Mouse (Mus musculus): ENCODE measurements at regions not wholly inside any gene's neighbourhood (a gene's known extent, or its start where the extent isn't known, plus 50 kb on each side); places are given as distances from the start of the nearest gene placed in this dataset.
"Not testable (repeated sequence)": the region's sequence is repeated elsewhere in the genome, so short reads cannot be mapped to it uniquely, and the experiment has no call there.

DNA sequence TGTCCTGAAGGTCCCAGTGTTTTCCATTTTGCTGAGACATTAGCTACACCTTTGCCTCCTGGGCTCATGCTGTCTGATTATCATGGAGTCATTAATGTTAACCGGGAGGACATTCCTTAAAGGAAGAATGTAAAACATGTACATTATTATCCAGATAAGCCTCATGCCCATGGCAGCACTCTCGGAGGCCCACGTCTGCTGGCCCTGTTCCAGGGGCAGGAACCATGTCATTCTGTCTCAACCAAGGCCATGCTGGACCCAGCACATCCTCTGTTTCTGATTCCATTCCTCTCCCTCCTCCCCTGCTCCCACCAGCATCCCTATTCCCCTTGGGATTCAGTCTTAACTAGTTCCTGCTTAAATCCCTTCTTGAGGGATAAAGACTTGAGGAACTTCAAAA lies 139.1 kb downstream of the Sptssa start:
- no peak for DNase-seq (ENCODE audit: low spot score)

DNA sequence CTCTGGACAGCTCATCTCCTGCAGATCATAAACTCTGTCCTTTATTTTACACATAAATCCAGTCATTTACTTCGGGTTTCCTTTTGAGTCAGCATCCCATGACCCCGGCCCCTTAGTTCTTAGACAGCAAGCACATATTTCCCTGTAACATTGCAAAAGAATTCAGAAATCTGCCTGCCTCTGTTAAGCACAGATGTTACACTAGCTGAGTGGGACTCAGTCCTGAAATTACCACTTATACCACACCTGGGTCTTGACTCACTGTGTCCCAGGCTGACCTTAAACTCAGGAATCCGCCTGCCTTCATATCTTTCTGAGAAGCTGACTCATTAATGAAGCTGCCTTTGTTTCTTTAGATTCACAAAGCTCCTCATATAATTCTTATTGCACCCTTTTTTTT lies 139.9 kb downstream of the Sptssa start:
- DNase-seq (ENCODE audit: low spot score): no peak

DNA sequence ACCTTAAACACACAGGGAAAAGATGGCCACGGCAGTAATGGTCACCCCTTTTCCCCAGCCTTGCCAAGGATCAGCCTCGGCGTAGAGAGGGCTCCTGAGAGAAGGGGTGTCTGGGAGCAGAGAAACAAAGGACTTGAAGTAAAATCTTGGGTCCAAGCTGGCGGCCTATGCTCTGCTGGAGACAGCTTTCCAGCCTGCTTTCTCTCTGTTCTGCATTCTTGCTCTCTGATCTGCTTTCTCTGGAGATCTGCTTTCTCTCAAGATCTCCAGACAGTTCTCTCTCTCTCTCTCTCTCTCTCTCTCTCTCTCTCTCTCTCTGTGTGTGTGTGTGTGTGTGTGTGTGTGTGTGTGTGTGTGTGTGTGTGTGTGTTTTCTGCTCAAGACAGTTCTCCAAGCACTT lies 140.3 kb downstream of the Sptssa start:
- not testable (repeated sequence) for DNase-seq (ENCODE audit: low spot score)

DNA sequence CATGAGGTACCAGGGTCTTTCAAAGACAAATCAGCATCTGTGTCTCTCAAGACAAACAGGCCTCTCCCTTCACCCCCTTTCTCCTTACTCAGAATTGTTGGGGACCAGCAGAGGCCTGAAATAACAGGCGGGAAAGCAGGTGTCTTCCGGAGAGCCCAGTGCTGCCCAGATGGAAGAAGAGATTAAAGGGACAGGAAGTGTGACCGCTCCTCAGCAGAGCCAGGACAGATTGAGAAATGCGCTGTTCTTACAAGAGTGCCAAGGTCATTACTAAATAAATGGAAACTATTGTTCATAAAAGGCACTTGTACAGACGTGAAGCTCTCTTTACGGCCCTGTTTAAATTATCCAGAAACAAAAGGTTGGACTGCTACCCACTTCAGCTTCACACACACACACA lies 146.5 kb downstream of the Sptssa start:
- DNase-seq (ENCODE audit: low spot score): no peak

DNA sequence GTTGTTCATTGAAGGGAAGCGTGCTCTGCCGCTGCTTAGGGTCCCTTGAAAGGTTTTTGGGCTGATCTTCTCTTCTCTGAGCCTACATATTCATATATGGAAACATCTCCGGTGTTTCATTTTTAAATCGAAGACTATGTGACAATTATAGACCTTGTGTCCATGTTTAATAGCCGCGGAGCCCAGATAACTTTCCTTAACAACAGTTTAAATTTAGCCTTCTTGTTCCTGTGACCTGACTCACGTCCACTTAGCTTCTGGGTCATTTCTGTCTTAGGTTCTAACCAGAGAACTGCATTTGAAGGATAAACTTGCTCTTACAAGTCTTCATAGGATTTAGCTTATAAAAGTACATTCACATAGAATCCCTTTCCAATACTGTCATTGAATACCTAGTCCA lies 153.6 kb downstream of the Sptssa start:
- no peak for DNase-seq (ENCODE audit: low spot score)

DNA sequence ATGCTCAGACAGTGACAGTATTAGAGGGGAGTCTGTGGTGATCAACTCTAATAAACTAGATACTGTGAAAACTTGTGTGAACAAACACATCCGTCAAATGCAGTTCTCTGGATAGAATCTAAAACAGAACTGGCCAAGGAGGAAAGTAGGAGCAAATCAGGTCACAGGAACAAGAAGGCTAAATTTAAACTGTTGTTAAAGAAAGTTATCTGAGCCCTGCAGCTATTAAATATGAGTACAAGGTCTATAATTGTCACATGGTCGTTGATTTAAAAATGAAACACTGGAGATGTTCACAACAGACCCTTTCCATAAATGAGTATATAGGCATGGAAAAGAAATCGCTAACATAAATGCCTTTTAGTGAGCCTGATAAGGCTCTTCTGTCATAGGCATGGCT lies 156.4 kb downstream of the Sptssa start:
- DNase-seq (ENCODE audit: low spot score): no peak

DNA sequence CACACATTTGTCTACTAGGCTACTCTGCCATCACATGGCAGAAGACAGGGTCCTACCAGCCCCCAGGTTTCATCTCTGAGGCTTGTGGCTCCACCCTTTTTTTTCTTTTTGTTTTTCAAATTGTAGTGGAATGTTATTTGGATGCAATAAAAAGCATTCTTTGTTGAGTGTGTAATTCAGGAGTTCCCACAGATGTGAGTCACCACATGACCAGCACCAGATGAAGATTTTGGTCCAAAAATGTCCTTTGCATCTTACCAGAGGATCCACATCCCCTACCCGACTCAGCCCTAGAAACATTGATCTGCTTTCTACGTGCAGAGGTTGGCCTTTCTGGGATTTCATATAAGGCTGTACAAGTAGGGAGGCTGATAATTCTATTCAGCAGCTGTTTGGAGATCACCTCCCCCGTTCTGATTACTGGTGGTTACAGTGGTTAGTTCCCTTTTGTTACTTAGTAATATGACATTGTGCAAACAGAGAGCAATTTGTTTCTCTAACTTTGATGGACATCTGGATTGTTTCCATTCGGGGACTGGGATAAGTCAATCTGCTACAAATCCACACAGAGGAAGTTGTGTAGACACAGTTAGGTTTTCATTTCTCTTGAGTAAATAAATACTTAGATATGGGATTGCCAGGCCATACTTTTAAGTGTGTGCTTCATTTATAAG lies 160.5 kb downstream of the Sptssa start:
- DNase-seq (ENCODE audit: low spot score): no peak

DNA sequence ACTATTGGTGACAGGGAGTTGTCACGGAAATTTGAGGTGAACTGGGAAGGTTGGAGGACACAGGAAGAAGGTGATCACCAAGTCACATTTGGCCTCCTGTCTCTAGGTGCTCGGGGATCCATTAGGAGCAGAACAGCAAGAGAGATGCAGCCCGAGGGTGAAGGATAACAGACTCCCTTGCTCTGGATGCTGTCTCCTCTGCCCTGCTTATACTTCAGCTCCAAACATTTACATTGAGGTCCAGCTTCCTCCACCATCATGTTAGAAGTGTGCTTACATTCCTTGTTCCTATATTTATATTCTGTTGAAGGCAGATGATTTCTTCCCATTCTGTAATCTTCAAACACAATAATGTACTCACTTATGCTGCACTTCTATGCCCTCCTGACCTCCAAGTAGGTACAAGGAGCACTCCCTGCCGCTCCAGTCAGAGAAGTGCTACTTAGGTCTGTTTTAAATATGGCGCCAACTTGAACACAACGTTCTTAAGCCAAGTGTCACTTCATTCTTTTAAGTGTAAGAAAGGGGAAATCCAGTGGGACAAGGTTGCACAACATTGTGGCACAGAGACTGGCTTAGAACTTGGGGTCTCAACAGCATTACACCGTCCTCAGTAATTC lies 161.5 kb downstream of the Sptssa start:
- DNase-seq (ENCODE audit: low spot score): no peak

DNA sequence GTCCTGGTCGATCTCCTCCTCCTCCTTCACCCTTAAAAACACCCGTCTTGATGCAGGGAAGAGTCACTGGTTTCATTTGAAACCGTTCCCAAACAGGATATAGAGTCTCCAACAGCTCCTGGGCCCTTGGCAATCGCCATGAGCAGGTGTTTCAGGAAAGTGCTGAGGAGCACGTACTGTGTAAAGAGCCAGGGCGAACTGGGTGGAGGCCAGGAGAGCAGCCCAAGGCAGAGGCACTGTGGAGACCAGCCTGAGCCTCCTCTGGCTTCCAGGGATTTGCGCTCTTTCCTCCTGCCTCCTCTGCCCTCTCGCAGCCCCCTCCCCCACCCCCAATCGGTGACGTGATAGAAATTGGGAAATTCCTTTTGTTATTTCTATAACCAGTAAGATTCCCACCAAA lies 163.6 kb downstream of the Sptssa start:
- no peak for DNase-seq (ENCODE audit: low spot score)

DNA sequence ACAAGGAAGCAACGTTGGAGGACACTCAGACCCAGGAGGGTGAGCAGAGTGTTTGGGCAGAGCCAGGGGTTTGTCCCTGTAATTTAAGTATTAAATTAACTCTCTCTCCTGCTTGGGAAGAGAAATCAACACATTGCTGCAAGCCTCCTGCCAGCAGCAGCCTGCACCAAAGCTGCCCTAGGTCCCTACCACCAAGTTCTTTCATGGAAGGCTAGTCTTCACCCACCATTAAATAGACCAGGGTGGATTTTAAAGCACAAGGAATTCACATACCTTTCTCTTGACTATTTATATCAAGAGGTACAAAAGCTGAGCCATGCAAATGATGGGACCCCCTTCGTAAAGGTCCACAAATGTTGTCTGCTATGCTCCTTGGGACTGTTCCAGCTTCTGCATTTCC lies 165.9 kb downstream of the Sptssa start:
- DNase-seq (ENCODE audit: low spot score): no peak

DNA sequence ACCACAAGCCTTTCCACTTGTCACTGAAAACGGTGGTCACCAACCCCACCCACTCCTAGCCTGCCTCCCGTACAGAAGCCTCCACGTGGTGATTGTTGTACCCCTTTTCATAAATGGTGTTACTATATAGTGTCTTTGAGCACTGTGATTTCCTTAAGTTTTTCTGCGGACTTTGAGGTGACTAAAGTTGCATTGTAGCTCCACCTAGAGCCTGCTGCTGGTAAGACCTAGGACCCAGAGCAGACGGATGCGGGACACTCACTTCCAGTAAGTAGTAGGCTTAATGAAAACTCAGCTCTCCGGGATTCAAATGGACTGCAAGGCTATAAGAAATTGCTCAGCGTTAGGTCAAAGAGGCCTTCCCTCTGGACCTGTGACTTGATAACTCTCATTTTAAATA lies 166.7 kb downstream of the Sptssa start:
- DNase-seq (ENCODE audit: low spot score): no peak

DNA sequence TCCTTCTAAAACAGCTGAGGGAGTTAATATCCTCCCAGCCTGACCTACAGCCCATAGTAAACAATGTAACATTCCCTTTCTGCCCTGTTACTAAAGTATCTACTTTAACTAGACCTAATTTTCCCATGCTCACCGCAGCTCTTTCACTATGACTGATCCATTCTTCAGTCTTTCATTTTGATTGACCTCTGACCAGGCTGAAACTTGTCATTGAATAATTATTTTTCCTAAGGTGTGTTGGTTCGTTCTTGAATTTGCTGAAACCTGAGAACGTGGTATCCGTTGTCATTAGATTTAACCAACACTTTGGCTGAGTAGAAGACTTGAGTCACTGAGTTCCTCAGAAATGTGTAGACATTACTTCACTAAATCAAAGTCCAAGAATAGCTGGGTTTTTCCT lies 168.7 kb downstream of the Sptssa start:
- no peak for DNase-seq (ENCODE audit: low spot score)

DNA sequence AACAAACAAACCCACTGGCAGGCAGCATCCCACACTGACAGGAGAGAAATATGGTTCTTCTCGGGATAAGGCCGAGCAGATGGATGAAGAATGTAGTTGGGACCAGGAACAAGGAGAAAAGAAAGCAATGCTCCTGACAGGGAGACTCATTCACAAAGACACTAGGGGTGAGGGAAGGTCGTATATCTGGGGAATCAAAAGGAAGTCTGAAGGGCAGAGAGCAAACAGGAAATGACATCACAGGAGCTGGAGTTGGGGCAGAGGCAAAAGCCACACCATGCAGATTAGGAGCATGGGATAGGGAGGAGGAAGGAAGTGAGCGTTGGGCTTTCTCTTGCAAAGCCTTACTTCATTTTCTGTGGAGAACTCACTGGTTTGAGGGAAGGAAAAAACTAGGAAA lies 174.4 kb downstream of the Sptssa start:
- DNase-seq (ENCODE audit: low spot score): no peak

DNA sequence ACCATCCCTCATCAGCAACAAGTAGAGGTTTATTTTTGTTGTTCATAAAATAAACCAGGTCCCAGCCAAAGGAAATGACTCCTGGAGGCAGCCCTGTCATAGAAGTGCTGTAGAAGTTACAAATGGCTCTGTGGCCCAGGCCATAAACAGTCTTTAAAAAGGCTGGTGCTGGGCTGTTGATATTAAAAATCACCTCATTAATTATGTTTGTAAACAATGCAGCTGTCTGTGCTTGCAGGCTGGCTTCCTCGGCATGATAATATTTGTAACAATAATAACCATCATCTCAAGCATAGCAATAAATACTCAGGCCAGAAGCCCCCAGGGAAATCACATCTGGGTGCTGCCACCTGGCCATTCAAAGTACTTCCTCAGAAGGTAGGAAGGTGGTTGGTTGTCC lies 176.5 kb downstream of the Sptssa start:
- DNase-seq (ENCODE audit: low spot score): no peak

DNA sequence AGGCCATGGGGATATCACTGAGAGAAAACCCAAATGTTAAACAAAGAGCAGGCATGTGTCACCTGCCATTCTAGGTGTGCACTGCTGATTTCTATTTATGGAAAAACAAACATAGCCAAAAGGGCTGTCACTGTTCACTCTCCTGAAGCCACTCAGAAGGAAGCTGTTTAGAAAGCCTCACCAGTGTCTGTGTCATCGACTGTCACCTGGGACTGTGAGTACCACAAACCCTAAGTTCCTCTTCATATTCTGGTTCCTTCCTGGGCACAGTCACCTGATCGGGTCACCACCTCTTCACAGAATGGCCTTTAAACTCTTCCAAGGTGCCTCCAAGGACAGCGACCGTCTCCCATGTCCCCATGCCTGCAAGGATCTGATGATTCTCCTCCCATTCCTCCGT lies 183.5 kb downstream of the Sptssa start:
- no peak for DNase-seq (ENCODE audit: low spot score)

DNA sequence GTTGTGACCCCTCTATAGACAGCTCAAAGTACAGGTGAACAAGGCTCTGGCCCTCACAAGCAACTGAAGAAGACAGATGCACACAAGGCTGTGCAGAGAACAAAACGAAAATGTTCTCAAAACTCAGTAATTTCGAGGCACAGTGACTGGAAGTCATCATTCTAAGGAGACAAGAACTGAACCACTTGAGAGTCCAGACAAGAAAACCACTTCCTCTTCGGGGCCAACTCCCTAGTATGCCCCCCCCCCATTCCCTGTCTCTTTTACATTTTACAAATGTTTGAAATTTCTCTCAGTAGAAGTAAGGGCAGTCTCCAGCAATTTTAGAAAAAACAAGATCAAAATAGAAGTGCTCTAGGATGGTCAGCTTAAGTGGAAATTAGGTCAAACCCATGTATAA lies 184.0 kb downstream of the Sptssa start:
- DNase-seq (ENCODE audit: low spot score): no peak

DNA sequence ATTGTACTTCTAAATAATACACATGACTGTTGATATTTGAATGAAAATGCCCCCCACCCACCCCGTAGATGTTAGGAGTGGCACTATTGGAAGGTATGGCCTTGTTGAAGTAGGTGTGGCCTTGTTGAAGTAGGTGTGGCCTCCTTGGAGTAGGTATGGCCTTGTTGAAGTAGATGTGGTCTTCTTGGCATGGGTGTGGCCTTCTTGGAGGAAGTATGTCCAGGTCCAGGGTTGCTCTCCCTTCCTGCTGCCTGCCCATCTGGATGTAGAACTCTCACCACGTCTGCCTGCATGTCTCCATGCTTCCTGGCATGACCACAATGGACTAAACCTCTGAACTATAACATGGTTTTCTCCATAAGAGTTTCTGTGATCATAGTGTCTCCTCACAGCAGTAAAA lies 188.7 kb downstream of the Sptssa start:
- DNase-seq (ENCODE audit: low spot score): no peak

DNA sequence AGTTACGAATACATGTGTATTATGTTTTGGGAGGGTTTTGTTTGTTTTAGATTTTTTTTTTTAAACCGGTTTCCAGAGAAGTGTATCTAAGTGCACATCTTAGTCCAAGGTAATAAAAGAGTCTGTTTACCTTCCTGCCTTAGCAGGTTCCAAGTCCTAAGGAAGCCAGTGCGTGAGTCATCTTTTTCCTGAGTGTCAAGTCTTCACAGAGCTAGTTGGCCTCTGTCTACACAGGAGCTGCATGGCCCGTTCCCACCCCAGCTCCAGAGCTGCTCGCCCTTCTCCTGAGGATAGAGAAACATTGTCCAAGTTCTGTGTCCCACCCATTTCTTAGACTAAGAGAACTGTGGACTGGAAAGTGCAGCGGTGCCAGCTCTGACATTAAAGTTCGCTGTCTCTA lies 192.6 kb downstream of the Sptssa start:
- DNase-seq (ENCODE audit: low spot score): no peak

DNA sequence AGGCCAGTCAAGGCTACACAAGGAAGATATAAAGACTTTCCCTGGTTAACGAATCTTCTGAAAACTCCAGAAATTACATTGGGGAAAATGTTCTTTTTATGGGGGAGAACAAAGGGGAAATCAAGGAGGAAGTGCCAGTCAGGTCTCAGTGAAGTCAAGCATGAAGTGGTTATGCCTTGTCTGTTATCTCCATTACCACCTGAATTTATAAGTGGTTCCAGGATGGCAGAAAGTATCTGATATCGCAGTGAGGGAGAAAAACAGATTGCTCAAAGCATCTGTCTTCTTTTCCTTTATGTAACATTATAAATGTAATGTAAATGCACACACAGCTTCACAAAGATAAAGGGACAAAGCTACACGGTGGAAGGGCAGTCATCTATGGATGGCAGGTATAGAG lies 195.0 kb downstream of the Sptssa start:
- no peak for DNase-seq (ENCODE audit: low spot score)

DNA sequence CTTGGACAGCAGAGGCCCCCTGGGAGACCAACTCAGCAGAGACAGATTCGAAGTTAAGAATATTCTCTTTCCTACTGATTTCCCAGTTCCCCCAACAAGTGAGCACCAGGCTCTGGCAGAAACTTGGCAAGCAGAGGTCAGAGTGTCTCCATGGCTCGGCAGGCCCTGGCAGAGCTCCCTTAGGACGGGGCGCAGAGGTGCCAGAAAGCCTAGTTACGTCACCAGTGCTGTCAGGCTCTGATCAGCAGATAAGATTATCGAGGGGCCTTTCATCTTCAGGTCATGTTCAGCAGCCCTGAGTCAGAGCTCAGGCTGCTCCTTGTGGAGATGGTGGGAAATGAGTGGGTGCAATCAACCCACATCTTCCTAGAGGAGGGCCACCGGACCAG lies 196.2 kb downstream of the Sptssa start:
- no peak for DNase-seq (ENCODE audit: low spot score)

DNA sequence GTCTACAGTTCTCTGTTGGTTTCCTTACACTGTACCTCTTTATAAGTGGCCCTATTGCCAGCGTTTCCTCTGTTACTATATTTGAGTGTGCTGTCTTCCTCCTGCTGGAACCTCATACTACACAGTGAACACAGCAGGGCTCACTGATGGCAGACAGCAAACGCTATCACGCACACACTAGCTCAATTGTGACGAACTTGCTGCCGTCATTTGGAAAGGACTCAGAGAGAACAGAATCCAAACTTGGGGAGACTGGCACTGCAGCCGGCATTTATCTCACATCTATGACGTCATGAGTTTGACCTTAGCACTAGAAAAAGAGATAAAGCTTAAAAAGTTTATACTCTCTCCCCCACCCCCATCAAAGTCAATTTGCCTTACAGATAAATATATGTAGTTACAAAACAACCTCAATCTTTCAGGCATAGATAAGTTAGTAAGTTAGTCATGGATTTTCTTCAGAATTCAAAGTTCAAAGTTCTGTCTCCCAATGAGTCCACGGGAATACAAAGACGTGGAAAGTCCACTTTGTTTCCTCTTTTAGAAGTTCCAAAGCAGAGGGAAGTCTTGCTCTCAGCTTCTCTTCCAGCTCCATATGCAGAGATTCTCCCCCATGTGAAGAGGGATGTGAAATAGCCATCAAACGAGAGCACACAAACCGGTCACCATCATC lies 196.8 kb downstream of the Sptssa start:
- no peak for DNase-seq (ENCODE audit: low spot score)

DNA sequence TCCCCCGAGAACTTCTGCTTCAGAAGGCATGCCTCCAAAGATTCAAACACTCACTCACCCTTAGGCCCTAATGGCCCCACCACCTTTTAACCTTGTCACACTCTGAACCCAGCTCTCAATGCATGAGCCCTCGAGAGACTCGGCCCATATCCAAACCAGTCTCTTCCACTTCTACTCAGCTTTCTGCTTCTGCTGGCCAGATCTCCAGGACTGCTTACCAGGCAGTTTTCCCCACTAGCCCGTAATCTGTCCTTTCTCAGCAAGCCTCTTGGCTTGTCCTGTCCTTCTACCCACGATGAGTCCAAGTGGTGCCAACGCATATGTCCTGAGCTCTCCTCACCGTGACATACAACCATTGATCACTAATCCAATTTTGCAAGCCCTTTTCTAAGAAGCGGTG lies 199.6 kb downstream of the Sptssa start:
- DNase-seq (ENCODE audit: low spot score): no peak

DNA sequence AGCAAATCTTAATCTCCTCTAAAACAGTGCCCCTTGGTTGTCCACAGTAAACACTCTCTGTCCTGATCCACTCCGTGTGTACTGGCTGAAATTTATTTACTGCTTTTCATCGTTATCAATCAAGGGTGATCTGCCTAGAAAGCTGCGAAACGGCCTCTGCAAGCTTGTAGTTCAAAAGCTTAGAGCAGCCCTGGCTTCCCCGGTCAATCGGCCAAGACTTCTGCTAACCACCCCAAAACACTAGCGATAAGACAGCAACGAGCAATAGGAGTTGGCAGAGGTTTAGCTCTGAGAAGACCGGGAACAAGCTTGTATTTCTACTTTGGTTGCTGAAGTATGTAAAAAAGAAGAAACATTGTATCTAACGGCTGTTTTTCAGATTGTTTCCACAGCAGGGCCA lies 201.8 kb downstream of the Sptssa start:
- no peak for DNase-seq (ENCODE audit: low spot score)

DNA sequence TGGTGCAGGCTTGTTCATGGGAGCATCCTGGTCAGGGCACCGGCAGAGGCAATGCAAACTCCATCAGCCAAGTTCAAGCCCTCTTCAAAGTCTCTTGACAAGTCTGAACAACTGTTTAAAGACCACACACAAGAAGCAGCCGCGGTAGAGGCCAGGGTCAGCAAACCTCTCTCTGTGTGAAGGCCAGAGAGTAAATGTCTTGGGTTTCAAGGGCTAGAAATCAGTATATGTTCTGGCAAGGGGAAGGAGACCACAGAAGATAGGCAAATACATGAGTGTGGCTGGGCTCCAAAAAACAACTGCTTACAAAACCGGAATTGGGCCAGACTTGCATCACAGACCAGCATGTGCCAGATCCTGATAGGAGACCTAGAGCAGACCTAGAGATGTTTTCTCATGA lies 203.0 kb downstream of the Sptssa start:
- no peak for DNase-seq (ENCODE audit: low spot score)

Measured in urinary bladder, postnatal 10 days (tissue).